Mouse (Mus musculus) lung, embryonic 16.5 days (tissue): ENCODE data around the gene Olfr1013. TPM values are rescaled to one million over a fixed set of nuclear protein-coding genes. Genes with fewer than 3 reads are reported as not detected.

Experiments used
- polyA plus RNA-seq: library from polyadenylated mRNA; unstranded; fragments of >200 nt; fragmentation: Nextera tagmentation; extraction: Ambion mirVana; gene quantifications from 2 replicates; pipeline ENCODE4 v1.2.1, GENCODE M21; 2015

Olfr1013 gene
- polyA plus RNA-seq, 1 experiment from 2014 or later, result not detected

Other genes with a start within 250 kb of the Olfr1013 start
- 0.41 and 0.50 TPM in 2 replicates for gene 4833423E24Rik, start 248.1 kb upstream of the Olfr1013 start, polyA plus RNA-seq
- not detected in 2 replicates for gene Olfr996, start 187.9 kb upstream of the Olfr1013 start, polyA plus RNA-seq
- gene Olfr998, start 178.2 kb upstream of the Olfr1013 start, polyA plus RNA-seq, result not detected in 2 replicates
- not detected in 2 replicates for gene Olfr1000, start 155.2 kb upstream of the Olfr1013 start, polyA plus RNA-seq
- gene Olfr1002, start 116.4 kb upstream of the Olfr1013 start, polyA plus RNA-seq, result not detected in 2 replicates
- not detected in 2 replicates for gene Olfr154, start 102.6 kb upstream of the Olfr1013 start, polyA plus RNA-seq
- gene Olfr1006, start 88.3 kb upstream of the Olfr1013 start, polyA plus RNA-seq, result not detected in 2 replicates
- not detected in 2 replicates for gene Olfr1008, start 77.7 kb upstream of the Olfr1013 start, polyA plus RNA-seq
- not detected in 2 replicates for gene Olfr1009, start 51.7 kb upstream of the Olfr1013 start, polyA plus RNA-seq
- not detected in 2 replicates for gene Olfr1012, start 4.3 kb upstream of the Olfr1013 start, polyA plus RNA-seq
- gene Olfr1014, start 5.6 kb downstream of the Olfr1013 start, polyA plus RNA-seq, result not detected in 2 replicates
- not detected in 2 replicates for gene Olfr1015, start 14.9 kb downstream of the Olfr1013 start, polyA plus RNA-seq
- not detected in 2 replicates for gene Olfr1016, start 35.4 kb downstream of the Olfr1013 start, polyA plus RNA-seq
- not detected in 2 replicates for gene Olfr1018, start 51.4 kb downstream of the Olfr1013 start, polyA plus RNA-seq
- not detected in 2 replicates for gene Olfr1019, start 78.4 kb downstream of the Olfr1013 start, polyA plus RNA-seq
- gene Olfr1020, start 79.9 kb downstream of the Olfr1013 start, polyA plus RNA-seq, result not detected in 2 replicates
- gene Olfr1022, start 101.5 kb downstream of the Olfr1013 start, polyA plus RNA-seq, result not detected in 2 replicates
- not detected in 2 replicates for gene Olfr1023, start 118.5 kb downstream of the Olfr1013 start, polyA plus RNA-seq
- gene Olfr1024, start 138.0 kb downstream of the Olfr1013 start, polyA plus RNA-seq, result not detected in 2 replicates
- gene Olfr1025-ps1, start 148.1 kb downstream of the Olfr1013 start, polyA plus RNA-seq, result not detected in 2 replicates
- gene Olfr1026, start 154.5 kb downstream of the Olfr1013 start, polyA plus RNA-seq, result not detected in 2 replicates
- not detected in 2 replicates for gene Olfr1028, start 183.3 kb downstream of the Olfr1013 start, polyA plus RNA-seq
- not detected in 2 replicates for gene Olfr1029, start 206.8 kb downstream of the Olfr1013 start, polyA plus RNA-seq
- gene Olfr1030, start 212.2 kb downstream of the Olfr1013 start, polyA plus RNA-seq, result not detected in 2 replicates
- gene Olfr1031, start 223.2 kb downstream of the Olfr1013 start, polyA plus RNA-seq, result not detected in 2 replicates
- not detected in 2 replicates for gene Olfr1032, start 238.4 kb downstream of the Olfr1013 start, polyA plus RNA-seq